Mouse (Mus musculus): ENCODE results near the gene Fsip1.

GRCm38 (mm10) chr2:118263914-118264201 is 7.1 kb upstream of the Fsip1 start:
- no peak for TF ChIP-seq CTCF (IDR thresholded peaks at IDR 0.05; ENCODE audit: low read depth)
- TF ChIP-seq EP300 (IDR thresholded peaks at IDR 0.05; ENCODE audit: low read depth): no peak

Data from heart, postnatal 0 days (tissue).